Mouse (Mus musculus): ENCODE measurements around the gene Zc3h6. TPM values are rescaled to one million over a fixed set of nuclear protein-coding genes. Genes with fewer than 3 reads are reported as not detected.

Gene Zc3h6
- polyA plus RNA-seq, 1 experiment: 1.4 TPM

- TF ChIP-seq POLR2A (IDR thresholded peaks at IDR 0.05; ENCODE audit: low read depth, low read length): no peak
- TF ChIP-seq CTCF (IDR thresholded peaks at IDR 0.05; ENCODE audit: extremely low read depth, insufficient read depth, insufficient read length, insufficient replicate concordance): peak; percentile 14; the same call in 1 of the 2 replicates
- 44% methylated on average over 6 of the region's 6 CpGs for WGBS
- no peak overlapping the region for H3K27ac ChIP-seq (ENCODE audit: insufficient read depth, low read length)
- H3K4me3 ChIP-seq (ENCODE audit: extremely low read depth, insufficient read depth, insufficient read length): no peak overlapping the region
- H3K27me3 ChIP-seq (ENCODE audit: control insufficient read depth, insufficient read depth, low read length): no peaks in the 10 kb centered on the region
- H3K4me1 ChIP-seq (ENCODE audit: control insufficient read depth, insufficient read depth, insufficient read length): no peaks in the 10 kb centered on the region; the same call in 1 of the 2 replicates
- H3K36me3 ChIP-seq (ENCODE audit: control insufficient read depth, insufficient read depth, low read length): no peaks in the 10 kb centered on the region
- peak in 1 of 2 experiments; percentile 54 for DNase-seq (ENCODE audit: low read depth in 1 of 2, low spot score in 2 of 2)
Observed at GRCm38 (mm10) chr2:128947962-128948588, 19.1 kb upstream of the Zc3h6 start.

GRCm38 (mm10) chr2:128954186-128954585 lies 13.0 kb upstream of the Zc3h6 start:
- Histone ChIP-seq H3K27me3 (ENCODE audit: control insufficient read depth, insufficient read depth, low read length) (no peaks in the 10 kb centered on the region), H3K27ac (ENCODE audit: insufficient read depth, low read length) (no peak overlapping the region), H3K4me3 (ENCODE audit: extremely low read depth, insufficient read depth, insufficient read length) (no peak overlapping the region), H3K4me1 (ENCODE audit: control insufficient read depth, insufficient read depth, insufficient read length) (no peaks in the 10 kb centered on the region), H3K36me3 (ENCODE audit: control insufficient read depth, insufficient read depth, low read length) (no peaks in the 10 kb centered on the region)
- TF ChIP-seq POLR2A (IDR thresholded peaks at IDR 0.05; ENCODE audit: low read depth, low read length) (no peak), CTCF (IDR thresholded peaks at IDR 0.05; ENCODE audit: extremely low read depth, insufficient read depth, insufficient read length, insufficient replicate concordance) (no peak)
- DNase-seq (ENCODE audit: low read depth in 1 of 2, low spot score in 2 of 2): no peak

- 70% methylated on average over 5 of the region's 5 CpGs for WGBS
- no peak for DNase-seq (ENCODE audit: low read depth in 1 of 2, low spot score in 2 of 2)
- no peak overlapping the region for H3K4me3 ChIP-seq (ENCODE audit: extremely low read depth, insufficient read depth, insufficient read length)
Observed at GRCm38 (mm10) chr2:128965505-128966105, 1.6 kb upstream of the Zc3h6 start.

GRCm38 (mm10) chr2:128966236-128966635 lies 966 bp upstream of the Zc3h6 start:
- H3K36me3 ChIP-seq (ENCODE audit: control insufficient read depth, insufficient read depth, low read length): no peaks in the 10 kb centered on the region
- no peaks in the 10 kb centered on the region for H3K4me1 ChIP-seq (ENCODE audit: control insufficient read depth, insufficient read depth, insufficient read length)
- H3K27ac ChIP-seq (ENCODE audit: insufficient read depth, low read length): no peak overlapping the region
- H3K27me3 ChIP-seq (ENCODE audit: control insufficient read depth, insufficient read depth, low read length): no peaks in the 10 kb centered on the region
- TF ChIP-seq CTCF (IDR thresholded peaks at IDR 0.05; ENCODE audit: extremely low read depth, insufficient read depth, insufficient read length, insufficient replicate concordance) (no peak), POLR2A (IDR thresholded peaks at IDR 0.05; ENCODE audit: low read depth, low read length) (no peak)
- DNase-seq (ENCODE audit: low read depth in 1 of 2, low spot score in 2 of 2): peak in 1 of 2 experiments; percentile 2
- WGBS: 14% methylated on average over 6 of the region's 6 CpGs
- no peak overlapping the region; the same call in 1 of the 2 replicates for H3K4me3 ChIP-seq (ENCODE audit: extremely low read depth, insufficient read depth, insufficient read length)

More at GRCm38 (mm10) chr2:128965505-128966105, 1.6 kb upstream of the Zc3h6 start:
- 0 out of 2 replicates have a peak overlapping the region, but pooled peaks have one; percentile 22 for H3K27ac ChIP-seq (ENCODE audit: insufficient read depth, low read length)
- no peaks in the 10 kb centered on the region for H3K4me1 ChIP-seq (ENCODE audit: control insufficient read depth, insufficient read depth, insufficient read length)
- no peaks in the 10 kb centered on the region for H3K27me3 ChIP-seq (ENCODE audit: control insufficient read depth, insufficient read depth, low read length)
- H3K36me3 ChIP-seq (ENCODE audit: control insufficient read depth, insufficient read depth, low read length): no peaks in the 10 kb centered on the region
- TF ChIP-seq POLR2A (IDR thresholded peaks at IDR 0.05; ENCODE audit: low read depth, low read length) (no peak), CTCF (IDR thresholded peaks at IDR 0.05; ENCODE audit: extremely low read depth, insufficient read depth, insufficient read length, insufficient replicate concordance) (no peak)

- H3K4me3 ChIP-seq (ENCODE audit: extremely low read depth, insufficient read depth, insufficient read length): peak within 1 kb of the TSS; percentile 97
- peak within 1 kb of the TSS; percentile 100 for H3K27ac ChIP-seq (ENCODE audit: insufficient read depth, low read length)
- H3K36me3 ChIP-seq (ENCODE audit: control insufficient read depth, insufficient read depth, low read length): no peaks in the 10 kb centered on the region
- no peaks in the 10 kb centered on the region for H3K27me3 ChIP-seq (ENCODE audit: control insufficient read depth, insufficient read depth, low read length)
- TF ChIP-seq CTCF (IDR thresholded peaks at IDR 0.05; ENCODE audit: extremely low read depth, insufficient read depth, insufficient read length, insufficient replicate concordance) (no peak), POLR2A (IDR thresholded peaks at IDR 0.05; ENCODE audit: low read depth, low read length) (peak; percentile 19)
- H3K4me1 ChIP-seq (ENCODE audit: control insufficient read depth, insufficient read depth, insufficient read length): no peaks in the 10 kb centered on the region
- DNase-seq (ENCODE audit: low read depth in 1 of 2, low spot score in 2 of 2): peak; percentile 30 to 75
- under 1% methylated on average over 77 of the region's 80 CpGs for WGBS
Observed at GRCm38 (mm10) chr2:128967661-128968441, 649 bp downstream of the Zc3h6 start, which contains the start of gene Gm10762. Gm10762 (minus strand) TSS chr2:128967725.

- no peaks in the 10 kb centered on the region for H3K27me3 ChIP-seq (ENCODE audit: control insufficient read depth, insufficient read depth, low read length)
- H3K4me1 ChIP-seq (ENCODE audit: control insufficient read depth, insufficient read depth, insufficient read length): no peaks in the 10 kb centered on the region
- H3K4me3 ChIP-seq (ENCODE audit: extremely low read depth, insufficient read depth, insufficient read length): no peak overlapping the region; the same call in 1 of the 2 replicates
- no peaks in the 10 kb centered on the region for H3K36me3 ChIP-seq (ENCODE audit: control insufficient read depth, insufficient read depth, low read length)
- no peak overlapping the region for H3K27ac ChIP-seq (ENCODE audit: insufficient read depth, low read length)
- DNase-seq (ENCODE audit: low read depth in 1 of 2, low spot score in 2 of 2): no peak
- TF ChIP-seq POLR2A (IDR thresholded peaks at IDR 0.05; ENCODE audit: low read depth, low read length) (no peak), CTCF (IDR thresholded peaks at IDR 0.05; ENCODE audit: extremely low read depth, insufficient read depth, insufficient read length, insufficient replicate concordance) (no peak)
Observed at GRCm38 (mm10) chr2:128968475-128969083, 1.4 kb downstream of the Zc3h6 start.
